Mouse (Mus musculus) heart, embryonic 13.5 days (tissue): ENCODE results near the gene Atp5d. TPM values are rescaled to one million over a fixed set of nuclear protein-coding genes. Genes with fewer than 3 reads are reported as not detected.
"Not testable (repeated sequence)": the region's sequence is repeated elsewhere in the genome, so short reads cannot be mapped to it uniquely, and the experiment has no call there.

Experiments
- ATAC-seq: fragments of 200-750 bp; cut with Nextera tagmentation; 2 replicates; pipeline ENCODE4 v1.8.0; 2017; ENCODE audit warnings: moderate TSS enrichment; ENCODE audit not compliant: insufficient number of reproducible peaks, low FRiP score, low TSS enrichment; ENCODE audit errors: extremely low read depth
- H3K27ac ChIP-seq: fragments of 300-500 bp; sonication (generic); replicated peaks from 2 replicates; pipeline ENCODE4 v1.5.1; 2015; ENCODE audit warnings: moderate library complexity, mild to moderate bottlenecking, inconsistent platforms
- H3K27me3 ChIP-seq: fragments of 300-500 bp; sonication (generic); replicated peaks from 2 replicates; pipeline ENCODE4 v1.6.1; 2015; ENCODE audit warnings: mild to moderate bottlenecking, inconsistent platforms
- H3K36me3 ChIP-seq: fragments of 300-500 bp; sonication (generic); 2 replicates; pipeline ENCODE4 v1.6.1; 2015; ENCODE audit warnings: mild to moderate bottlenecking, inconsistent platforms
- H3K4me1 ChIP-seq: fragments of 300-500 bp; sonication (generic); 2 replicates; pipeline ENCODE4 v1.6.1; 2015; ENCODE audit warnings: inconsistent platforms
- H3K4me2 ChIP-seq: fragments of 300-500 bp; sonication (generic); 2 replicates; pipeline ENCODE4 v1.6.1; 2015; ENCODE audit warnings: inconsistent platforms, mild to moderate bottlenecking, moderate library complexity
- H3K4me3 ChIP-seq: fragments of 300-500 bp; sonication (generic); 2 replicates; pipeline ENCODE4 v1.5.1; 2015; ENCODE audit warnings: moderate library complexity, mild to moderate bottlenecking, inconsistent platforms
- H3K9ac ChIP-seq: fragments of 300-500 bp; sonication (generic); 2 replicates; pipeline ENCODE4 v1.6.1; 2015; ENCODE audit warnings: inconsistent platforms, mild to moderate bottlenecking, moderate library complexity
- H3K9me3 ChIP-seq: fragments of 300-500 bp; sonication (generic); 2 replicates; pipeline ENCODE4 v1.6.1; 2016; ENCODE audit warnings: inconsistent platforms
- WGBS: fragments of 180-500 bp; shearing (Covaris S2); methylation state at CpG from one replicate; pipeline ENCODE4 v1.1.7; 2015; ENCODE audit warnings: mixed read lengths; 5-methylcytosine and 5-hydroxymethylcytosine counted together
- polyA plus RNA-seq: library from polyadenylated mRNA; unstranded; fragments of >200 nt; fragmentation: Nextera tagmentation; extraction: Ambion mirVana; gene quantifications from 2 replicates; pipeline ENCODE4 v1.2.1, GENCODE M21; 2015

Atp5d gene
- polyA plus RNA-seq, 1 experiment from 2014 or later, result 808 TPM

GRCm38 (mm10) chr10:80163721-80164120 lies 25.3 kb downstream of the Atp5d start:
- H3K4me3 ChIP-seq, result peak overlapping the region; percentile 51; the same call in 1 of the 2 replicates
- no peaks in the 10 kb centered on the region for H3K9me3 ChIP-seq

DNA sequence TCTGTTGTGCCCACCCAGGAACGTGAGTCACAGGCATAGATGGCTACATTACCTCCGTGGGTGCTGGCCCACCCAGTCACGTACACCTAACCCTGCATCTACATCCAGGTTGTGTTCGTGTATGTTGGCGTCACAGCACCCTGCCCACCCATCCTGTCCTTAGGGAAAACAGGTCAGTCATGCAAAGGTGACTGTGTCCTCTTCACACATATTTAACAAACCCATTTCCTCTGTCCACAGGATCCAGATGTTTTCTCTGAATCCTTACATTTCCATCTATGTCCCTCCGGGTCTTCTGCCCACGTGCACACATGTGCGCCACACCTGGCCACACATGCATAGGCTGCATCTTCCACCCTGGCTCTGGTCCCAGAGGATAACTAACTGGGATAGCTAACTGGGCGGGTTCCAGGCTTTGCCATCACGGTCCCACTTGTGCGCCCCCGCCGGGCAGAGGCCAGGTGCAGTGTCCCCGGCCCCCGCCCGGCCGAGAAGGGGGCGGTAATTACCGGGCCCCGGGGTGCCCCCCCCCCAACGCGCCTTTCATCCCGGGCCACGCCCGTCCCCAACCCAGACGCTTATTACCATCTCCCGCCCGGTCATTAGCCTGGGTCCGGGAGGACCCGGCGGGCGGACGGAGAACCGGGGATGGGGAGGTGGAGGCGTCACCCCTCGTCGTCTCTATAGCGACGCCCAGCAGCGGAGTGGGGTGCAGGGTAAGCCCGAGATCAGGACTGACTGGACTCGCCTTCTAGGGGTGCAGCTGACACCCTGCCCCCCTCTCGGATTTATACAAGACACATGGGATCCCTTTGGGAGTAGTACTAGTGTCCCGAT lies 25.9 kb downstream of the Atp5d start:
- peaks cover 3% of the 10 kb centered on the region for H3K36me3 ChIP-seq
- no peak for ATAC-seq

More at GRCm38 (mm10) chr10:80163721-80164120, 25.3 kb downstream of the Atp5d start:
- peaks cover 79% of the 10 kb centered on the region for H3K4me1 ChIP-seq
- 47% methylated on average over 8 of the region's 8 CpGs for WGBS
- no peaks in the 10 kb centered on the region for H3K27me3 ChIP-seq
- peak overlapping the region; percentile 78 for H3K9ac ChIP-seq
- no peak for ATAC-seq
- peak overlapping the region; percentile 80 for H3K27ac ChIP-seq
- H3K36me3 ChIP-seq, result no peaks in the 10 kb centered on the region
- H3K4me2 ChIP-seq, result peak overlapping the region; percentile 86

DNA sequence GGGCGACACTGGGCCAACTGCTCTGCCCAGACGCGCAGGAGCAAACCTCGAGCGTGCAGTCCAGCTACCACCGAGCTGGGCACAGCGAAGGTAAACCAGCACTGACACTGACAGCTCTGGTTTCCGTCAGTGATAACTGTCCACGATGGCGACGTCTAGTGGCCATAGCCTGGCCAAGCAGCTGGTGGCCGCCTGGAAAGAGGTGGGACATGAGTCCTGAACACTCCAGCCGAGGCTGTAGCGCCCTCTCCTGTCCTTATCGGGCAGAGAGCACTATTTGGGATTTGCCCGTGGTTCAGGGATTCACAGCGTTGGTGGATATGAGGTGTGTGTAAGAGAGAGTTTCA lies 26.5 kb downstream of the Atp5d start:
- H3K36me3 ChIP-seq, result peaks cover 9% of the 10 kb centered on the region
- H3K27ac ChIP-seq, result peak overlapping the region; percentile 89
- 0% methylated on average over 17 of the region's 17 CpGs for WGBS
- peak overlapping the region; percentile 86 for H3K4me2 ChIP-seq
- H3K9me3 ChIP-seq, result no peaks in the 10 kb centered on the region
- H3K4me1 ChIP-seq, result peaks cover 83% of the 10 kb centered on the region
- peak overlapping the region; percentile 51 for H3K4me3 ChIP-seq
- peak; percentile 32; the same call in 1 of the 2 replicates for ATAC-seq
- no peaks in the 10 kb centered on the region for H3K27me3 ChIP-seq
- H3K9ac ChIP-seq, result peak overlapping the region; percentile 78

More for the DNA sequence above, 25.9 kb downstream of the Atp5d start:
- Histone ChIP-seq H3K9ac (peak overlapping the region; percentile 78), H3K27ac (peak overlapping the region; percentile 80), H3K4me2 (peak overlapping the region; percentile 86), H3K4me1 (peaks cover 79% of the 10 kb centered on the region), H3K27me3 (no peaks in the 10 kb centered on the region), H3K9me3 (no peaks in the 10 kb centered on the region), H3K4me3 (peak overlapping the region; percentile 51)
- WGBS, result 8% methylated on average over 40 of the region's 44 CpGs

- H3K9ac ChIP-seq, result peak within 1 kb of the TSS; percentile 78
- 11% methylated on average over 20 of the region's 20 CpGs for WGBS
- H3K36me3 ChIP-seq, result peaks cover 15% of the 10 kb centered on the region
- H3K4me3 ChIP-seq, result peak within 1 kb of the TSS; percentile 51
- H3K27ac ChIP-seq, result peak within 1 kb of the TSS; percentile 89
- peak within 1 kb of the TSS; percentile 86 for H3K4me2 ChIP-seq
- H3K4me1 ChIP-seq, result peaks cover 82% of the 10 kb centered on the region
- no peak for ATAC-seq
- H3K27me3 ChIP-seq, result no peaks in the 10 kb centered on the region
- H3K9me3 ChIP-seq, result no peaks in the 10 kb centered on the region
Measured at GRCm38 (mm10) chr10:80165392-80166128, 27.1 kb downstream of the Atp5d start, which contains the start of gene Cirbp. TSS of gene Cirbp (plus strand) at chr10:80165985.

- H3K4me3 ChIP-seq, result peak overlapping the region; percentile 51
- 74% methylated on average over 4 of the region's 4 CpGs for WGBS
- H3K4me1 ChIP-seq, result peaks cover 77% of the 10 kb centered on the region
- peaks cover 20% of the 10 kb centered on the region for H3K36me3 ChIP-seq
- not testable (repeated sequence) for H3K27me3 ChIP-seq, H3K9me3 ChIP-seq, ATAC-seq
- H3K27ac ChIP-seq, result peak overlapping the region; percentile 89
- peak overlapping the region; percentile 86 for H3K4me2 ChIP-seq
- H3K9ac ChIP-seq, result peak overlapping the region; percentile 75
Measured at GRCm38 (mm10) chr10:80166136-80166535, 27.7 kb downstream of the Atp5d start.

- Histone ChIP-seq H3K27me3 (no peaks in the 10 kb centered on the region), H3K36me3 (peaks cover 34% of the 10 kb centered on the region), H3K4me3 (peak overlapping the region; percentile 86), H3K27ac (peak overlapping the region; percentile 99), H3K9me3 (no peaks in the 10 kb centered on the region), H3K9ac (peak overlapping the region; percentile 98), H3K4me1 (peaks cover 76% of the 10 kb centered on the region), H3K4me2 (peak overlapping the region; percentile 93)
- ATAC-seq, result peak; percentile 85
- under 1% methylated on average over 53 of the region's 55 CpGs for WGBS
Measured at GRCm38 (mm10) chr10:80167460-80168037, 29.1 kb downstream of the Atp5d start.

DNA sequence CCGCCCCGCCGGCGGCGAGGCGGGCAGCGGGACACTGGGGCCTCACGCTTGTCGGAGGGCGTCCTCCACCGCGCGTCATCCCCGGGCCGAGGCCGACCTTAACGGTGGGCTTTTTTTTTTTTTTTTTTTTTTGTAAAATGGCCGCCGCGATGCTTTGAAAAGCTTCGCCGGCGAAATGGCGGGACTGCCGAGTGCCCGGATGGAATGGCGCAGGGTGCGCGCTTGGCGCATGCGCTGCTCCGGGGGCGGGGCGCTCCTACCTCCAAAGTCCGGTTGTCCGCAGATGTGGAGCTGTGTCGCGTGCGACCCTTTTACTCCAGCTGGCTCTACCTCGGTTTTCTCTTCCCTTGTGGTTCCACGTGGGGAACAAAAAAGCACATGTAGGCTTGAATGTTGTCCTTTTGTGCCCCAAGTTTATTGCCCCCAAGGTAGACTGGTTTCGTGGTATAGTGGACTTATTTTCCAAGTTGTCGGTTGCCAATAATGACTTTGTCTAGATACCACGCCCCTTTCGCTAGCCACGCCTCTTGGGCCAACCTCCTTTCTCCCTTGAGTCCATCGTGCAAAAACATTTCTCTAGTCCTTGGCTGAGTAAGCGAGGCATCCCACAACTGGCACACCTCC lies 29.7 kb downstream of the Atp5d start:
- Histone ChIP-seq H3K9me3 (no peaks in the 10 kb centered on the region), H3K36me3 (peaks cover 36% of the 10 kb centered on the region), H3K4me1 (peaks cover 73% of the 10 kb centered on the region), H3K9ac (peak overlapping the region; percentile 98), H3K4me2 (peak overlapping the region; percentile 93), H3K4me3 (peak overlapping the region; percentile 86), H3K27me3 (no peaks in the 10 kb centered on the region), H3K27ac (peak overlapping the region; percentile 99)
- 1% methylated on average over 44 of the region's 48 CpGs for WGBS
- peak; percentile 21 for ATAC-seq

- peaks cover 36% of the 10 kb centered on the region for H3K36me3 ChIP-seq
- ATAC-seq, result no peak
- 60% methylated on average over 1 of the region's 1 CpGs for WGBS
- no peaks in the 10 kb centered on the region for H3K9me3 ChIP-seq
- H3K27ac ChIP-seq, result peak overlapping the region; percentile 99
- peak overlapping the region; percentile 98 for H3K9ac ChIP-seq
- no peaks in the 10 kb centered on the region for H3K27me3 ChIP-seq
- H3K4me3 ChIP-seq, result peak overlapping the region; percentile 86
- H3K4me1 ChIP-seq, result peaks cover 69% of the 10 kb centered on the region
- H3K4me2 ChIP-seq, result peak overlapping the region; percentile 93
Measured at GRCm38 (mm10) chr10:80169070-80169469, 30.6 kb downstream of the Atp5d start.

DNA sequence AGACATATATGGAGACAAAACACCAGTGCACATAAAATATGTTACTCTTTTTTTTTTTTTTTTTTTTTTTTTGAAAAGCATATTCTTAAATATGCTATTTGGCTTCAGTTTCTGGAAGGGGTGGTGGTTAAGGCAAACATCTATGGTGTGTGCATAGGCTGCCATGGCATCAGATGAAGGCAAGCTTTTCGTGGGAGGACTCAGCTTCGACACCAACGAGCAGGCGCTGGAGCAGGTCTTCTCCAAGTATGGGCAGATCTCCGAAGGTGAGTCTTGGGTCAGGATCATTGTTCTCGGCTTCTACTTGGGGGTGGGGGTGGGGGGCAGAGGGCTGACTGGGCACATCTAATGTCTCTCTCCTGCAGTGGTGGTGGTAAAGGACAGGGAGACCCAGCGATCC lies 31.2 kb downstream of the Atp5d start:
- ATAC-seq, result no peak
- WGBS, result 92% methylated on average over 7 of the region's 7 CpGs
- no peaks in the 10 kb centered on the region for H3K9me3 ChIP-seq
- H3K4me3 ChIP-seq, result no peak overlapping the region
- no peak overlapping the region for H3K27ac ChIP-seq
- peaks cover 36% of the 10 kb centered on the region for H3K36me3 ChIP-seq
- peak overlapping the region; percentile 98; the same call in 1 of the 2 replicates for H3K9ac ChIP-seq
- H3K4me2 ChIP-seq, result no peak overlapping the region
- H3K4me1 ChIP-seq, result peaks cover 63% of the 10 kb centered on the region
- H3K27me3 ChIP-seq, result no peaks in the 10 kb centered on the region

GRCm38 (mm10) chr10:80170052-80170451 lies 31.6 kb downstream of the Atp5d start:
- Histone ChIP-seq H3K27ac (no peak overlapping the region), H3K4me1 (peaks cover 61% of the 10 kb centered on the region), H3K4me2 (no peak overlapping the region), H3K4me3 (no peak overlapping the region), H3K9me3 (no peaks in the 10 kb centered on the region), H3K9ac (no peak overlapping the region; the same call in 1 of the 2 replicates), H3K36me3 (peaks cover 36% of the 10 kb centered on the region), H3K27me3 (no peaks in the 10 kb centered on the region)
- 93% methylated on average over 16 of the region's 16 CpGs for WGBS
- no peak for ATAC-seq
